Mouse (Mus musculus) embryo, embryonic 11.5 days (tissue): ENCODE data around the gene Setd1b.
"Not testable (repeated sequence)": the region's sequence is repeated elsewhere in the genome, so short reads cannot be mapped to it uniquely, and the experiment has no call there.

Experiments used
- DNase-seq: peaks from one replicate; pipeline ENCODE4 v3.0.0-alpha.2; 2012; ENCODE audit warnings: low read depth, low spot score

Setd1b gene

GRCm38 (mm10) chr5:123201987-123202386 lies 60.0 kb downstream of the Setd1b start:
- DNase-seq: no peak

GRCm38 (mm10) chr5:123202771-123203170 lies 60.8 kb downstream of the Setd1b start:
- not testable (repeated sequence) for DNase-seq

GRCm38 (mm10) chr5:123203591-123203990 lies 61.6 kb downstream of the Setd1b start:
- not testable (repeated sequence) for DNase-seq
